Mouse (Mus musculus) stomach, embryonic 15.5 days (tissue): ENCODE measurements at regions not wholly inside any gene's neighbourhood (a gene's known extent, or its start where the extent isn't known, plus 50 kb on each side); places are given as distances from the start of the nearest gene placed in this dataset.

ENCODE experiments used
- ATAC-seq: fragments of 200-750 bp; cut with Nextera tagmentation; 2 replicates; pipeline ENCODE4 v1.8.0; 2017; ENCODE audit warnings: low read depth, moderate number of reproducible peaks, moderate TSS enrichment; ENCODE audit not compliant: insufficient read depth, low FRiP score
- H3K27ac ChIP-seq: fragments of 300-500 bp; sonication (generic); 2 replicates; pipeline ENCODE4 v1.5.1; 2015; ENCODE audit warnings: mild to moderate bottlenecking, inconsistent platforms
- H3K27me3 ChIP-seq: fragments of 300-500 bp; sonication (generic); replicated peaks from 2 replicates; pipeline ENCODE4 v1.6.1; 2015; ENCODE audit warnings: inconsistent platforms
- H3K36me3 ChIP-seq: fragments of 300-500 bp; sonication (generic); 2 replicates; pipeline ENCODE4 v1.6.1; 2015; ENCODE audit warnings: inconsistent platforms
- H3K4me1 ChIP-seq: fragments of 300-500 bp; sonication (generic); 2 replicates; pipeline ENCODE4 v1.6.1; 2015; ENCODE audit warnings: inconsistent platforms
- H3K4me2 ChIP-seq: fragments of 300-500 bp; sonication (generic); 2 replicates; pipeline ENCODE4 v1.6.1; 2015; ENCODE audit warnings: mild to moderate bottlenecking, inconsistent platforms
- H3K4me3 ChIP-seq: fragments of 300-500 bp; sonication (generic); replicated peaks from 2 replicates; pipeline ENCODE4 v1.5.1; 2015; ENCODE audit warnings: inconsistent platforms
- H3K9ac ChIP-seq: fragments of 300-500 bp; sonication (generic); 2 replicates; pipeline ENCODE4 v1.6.1; 2015; ENCODE audit warnings: inconsistent platforms
- H3K9me3 ChIP-seq: fragments of 300-500 bp; sonication (generic); 2 replicates; pipeline ENCODE4 v1.6.1; 2016; ENCODE audit warnings: inconsistent platforms
- WGBS: fragments of 180-500 bp; shearing (Covaris S2); methylation state at CpG from one replicate; pipeline ENCODE4 v1.1.7; 2015; 5-methylcytosine and 5-hydroxymethylcytosine counted together

DNA sequence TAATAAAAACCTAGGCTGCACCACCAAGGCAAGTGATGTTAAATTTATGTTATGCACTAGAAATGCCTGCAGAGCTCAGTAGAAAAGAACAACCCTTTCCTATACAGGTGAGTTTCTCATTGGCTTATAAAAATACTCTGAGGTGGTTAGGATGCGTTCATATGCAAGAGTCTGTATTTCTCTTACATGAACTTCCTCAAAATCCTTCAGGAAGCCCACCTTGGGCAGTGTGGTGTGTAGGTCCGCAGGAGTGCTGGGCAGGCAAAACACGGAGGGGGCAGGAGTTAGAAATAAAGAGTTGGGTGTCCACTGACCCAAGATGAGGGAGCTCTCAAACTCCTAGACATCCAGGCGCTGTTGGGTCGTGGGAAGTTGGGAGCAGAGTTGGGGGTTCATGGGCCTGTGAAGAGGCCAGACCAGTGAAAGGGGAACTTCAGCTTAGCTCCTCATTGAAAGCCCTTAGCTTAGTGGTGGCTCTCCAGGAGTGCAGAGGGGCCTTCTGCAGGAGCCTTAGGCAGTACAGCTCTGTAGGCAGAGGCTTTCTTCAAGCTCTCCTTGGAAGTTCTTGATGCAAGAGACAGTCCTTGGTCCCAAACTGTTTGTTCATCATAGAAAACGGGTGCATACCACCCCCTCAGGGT lies 150.0 kb downstream of the Zfp330 start:
- no peak for ATAC-seq
- Histone ChIP-seq H3K27me3 (no peaks in the 10 kb centered on the region), H3K4me3 (no peak overlapping the region), H3K9me3 (no peaks in the 10 kb centered on the region), H3K9ac (no peak overlapping the region), H3K4me1 (no peaks in the 10 kb centered on the region), H3K36me3 (no peaks in the 10 kb centered on the region), H3K4me2 (no peak overlapping the region), H3K27ac (no peak overlapping the region)
- 86% methylated on average over 6 of the region's 6 CpGs for WGBS

DNA sequence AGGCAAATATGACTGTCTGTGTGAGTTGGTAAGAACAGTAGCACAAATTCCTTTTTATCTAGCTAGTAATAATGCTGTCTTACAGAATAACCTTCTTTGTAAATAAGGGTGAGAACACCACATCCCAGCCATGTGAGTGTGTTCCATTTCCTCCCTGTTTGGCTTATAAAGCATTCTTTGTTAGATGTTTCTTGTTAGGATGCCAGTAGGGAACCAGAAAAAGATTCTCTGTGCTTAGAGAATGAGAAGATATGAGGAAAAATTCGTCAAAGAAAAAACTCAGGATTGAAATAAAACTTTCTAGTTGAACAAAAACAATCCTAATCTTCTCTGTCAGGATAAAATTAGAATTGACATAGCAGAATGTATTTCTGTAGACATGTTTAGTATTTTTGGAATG lies 155.3 kb downstream of the Zfp330 start:
- H3K4me1 ChIP-seq = no peaks in the 10 kb centered on the region
- WGBS = 62% methylated on average over 1 of the region's 1 CpGs
- H3K9ac ChIP-seq = no peak overlapping the region
- no peaks in the 10 kb centered on the region for H3K36me3 ChIP-seq
- no peak overlapping the region for H3K4me2 ChIP-seq
- no peak for ATAC-seq
- no peaks in the 10 kb centered on the region for H3K27me3 ChIP-seq
- no peak overlapping the region for H3K4me3 ChIP-seq
- no peak overlapping the region for H3K27ac ChIP-seq
- no peaks in the 10 kb centered on the region for H3K9me3 ChIP-seq

DNA sequence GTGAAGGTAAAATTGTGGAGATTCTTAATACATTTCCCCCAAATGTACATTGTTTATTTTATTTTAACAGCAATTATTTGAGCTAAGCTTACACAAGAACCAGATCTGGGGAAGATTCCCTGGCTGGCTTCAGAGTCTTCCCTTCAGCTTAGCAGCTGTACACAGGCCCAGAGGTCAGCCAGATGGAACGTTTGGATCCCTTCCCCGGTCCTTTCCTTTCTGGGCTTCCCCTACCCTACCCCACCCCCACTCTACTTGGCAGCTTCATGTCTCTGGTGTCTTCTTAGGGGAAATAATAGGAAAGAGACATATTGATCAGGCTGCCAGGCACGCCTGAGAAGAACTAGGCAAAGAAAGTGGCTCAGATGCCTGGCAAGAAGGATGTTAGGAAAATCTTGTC lies 172.4 kb downstream of the Zfp330 start:
- H3K36me3 ChIP-seq = no peaks in the 10 kb centered on the region
- H3K4me3 ChIP-seq = no peak overlapping the region
- H3K27ac ChIP-seq = no peak overlapping the region
- H3K4me1 ChIP-seq = no peaks in the 10 kb centered on the region
- no peak overlapping the region for H3K9ac ChIP-seq
- H3K27me3 ChIP-seq = no peaks in the 10 kb centered on the region
- peak; percentile 68 for ATAC-seq
- no peak overlapping the region for H3K4me2 ChIP-seq
- 31% methylated on average over 3 of the region's 3 CpGs for WGBS
- no peaks in the 10 kb centered on the region for H3K9me3 ChIP-seq

DNA sequence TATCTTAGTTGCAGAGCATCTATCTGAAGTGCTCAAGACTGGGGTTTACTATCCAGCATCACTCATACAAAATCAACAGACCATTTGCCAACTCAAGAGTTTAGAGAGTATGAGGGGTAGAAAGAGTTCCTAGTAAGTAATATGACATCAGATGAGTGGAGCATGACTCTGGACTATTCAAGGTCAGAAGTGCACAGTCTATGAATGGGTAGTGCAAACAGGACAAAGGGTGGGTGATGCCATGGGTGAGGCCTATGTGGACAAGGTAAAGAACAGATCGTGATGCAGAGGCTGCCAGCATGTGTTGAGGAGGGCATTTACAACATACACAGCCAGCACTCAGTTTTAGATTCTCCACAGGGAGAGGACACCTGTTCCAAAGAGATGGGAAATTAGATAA lies 170.4 kb upstream of the Il15 start:
- no peaks in the 10 kb centered on the region for H3K36me3 ChIP-seq
- H3K27me3 ChIP-seq = no peaks in the 10 kb centered on the region
- H3K9ac ChIP-seq = no peak overlapping the region
- no peak overlapping the region for H3K4me2 ChIP-seq
- H3K4me1 ChIP-seq = no peaks in the 10 kb centered on the region
- ATAC-seq = no peak
- no peak overlapping the region for H3K4me3 ChIP-seq
- 73% methylated on average over 1 of the region's 1 CpGs for WGBS
- no peak overlapping the region for H3K27ac ChIP-seq
- no peaks in the 10 kb centered on the region for H3K9me3 ChIP-seq

DNA sequence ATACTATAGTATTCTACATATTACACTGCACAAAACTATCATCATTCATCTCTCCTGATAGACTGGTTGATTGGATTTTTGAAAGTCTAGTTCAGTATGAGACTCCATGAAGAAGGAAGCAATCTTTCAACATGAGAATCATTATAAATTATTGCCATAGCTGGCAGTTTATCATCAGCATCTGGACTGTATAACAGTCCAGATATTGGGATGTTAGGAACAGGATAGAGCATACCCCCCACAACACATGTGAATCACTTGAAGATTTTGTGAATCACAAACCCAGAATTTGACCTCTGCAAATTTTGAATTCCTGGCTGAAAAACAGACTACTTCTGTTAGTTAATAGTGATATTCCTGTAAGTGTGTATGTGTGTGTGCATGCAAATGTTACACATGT lies 135.1 kb upstream of the Il15 start:
- no peak for ATAC-seq
- Histone ChIP-seq H3K9ac (no peak overlapping the region), H3K27ac (no peak overlapping the region), H3K27me3 (no peaks in the 10 kb centered on the region), H3K9me3 (no peaks in the 10 kb centered on the region), H3K36me3 (no peaks in the 10 kb centered on the region), H3K4me3 (no peak overlapping the region), H3K4me2 (no peak overlapping the region), H3K4me1 (no peaks in the 10 kb centered on the region)

DNA sequence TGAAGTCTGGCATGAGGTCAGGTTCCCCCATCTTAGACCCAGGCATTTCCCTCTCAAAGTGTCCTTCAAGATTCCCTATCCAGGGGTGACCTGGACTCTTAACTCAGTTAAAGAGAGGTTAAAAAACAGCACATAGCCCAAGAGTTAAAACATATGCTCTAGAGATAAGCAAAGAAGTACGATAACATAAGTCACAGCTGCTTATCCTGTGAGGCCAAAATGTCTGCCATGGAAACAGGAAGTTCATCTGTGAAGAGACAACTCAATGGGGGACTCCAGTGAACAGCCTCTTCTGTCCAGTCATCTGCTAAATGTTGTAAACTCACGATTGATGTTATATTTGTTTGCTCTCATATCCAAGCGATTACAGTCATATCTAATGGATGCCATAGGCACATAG lies 126.1 kb upstream of the Il15 start:
- Histone ChIP-seq H3K27me3 (no peaks in the 10 kb centered on the region), H3K4me2 (no peak overlapping the region), H3K27ac (no peak overlapping the region), H3K4me3 (no peak overlapping the region), H3K36me3 (no peaks in the 10 kb centered on the region), H3K9me3 (no peaks in the 10 kb centered on the region), H3K4me1 (no peaks in the 10 kb centered on the region), H3K9ac (no peak overlapping the region)
- WGBS = 69% methylated on average over 3 of the region's 3 CpGs
- ATAC-seq = no peak

DNA sequence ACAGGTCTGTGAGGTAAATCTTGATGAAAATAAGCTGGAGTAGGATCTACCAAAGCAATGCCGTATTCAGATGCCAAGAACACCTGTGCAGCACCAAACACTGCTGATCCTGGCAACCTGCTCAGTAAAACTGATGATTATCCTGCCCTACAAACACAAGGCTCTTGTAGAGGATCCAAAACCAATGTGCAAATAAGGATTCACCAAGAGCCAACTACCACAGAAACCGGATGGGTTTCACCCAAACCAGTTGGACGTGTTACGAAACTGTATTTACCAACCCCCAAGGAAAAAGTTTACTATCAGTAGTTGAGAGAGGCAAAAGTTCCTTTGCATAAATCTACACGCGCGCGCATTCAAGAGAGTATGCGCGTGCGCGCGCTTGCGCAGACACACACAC lies 120.8 kb upstream of the Il15 start:
- Histone ChIP-seq H3K36me3 (no peaks in the 10 kb centered on the region), H3K9ac (no peak overlapping the region), H3K4me3 (no peak overlapping the region), H3K27me3 (no peaks in the 10 kb centered on the region), H3K27ac (no peak overlapping the region), H3K4me2 (no peak overlapping the region), H3K9me3 (no peaks in the 10 kb centered on the region), H3K4me1 (no peaks in the 10 kb centered on the region)
- no peak for ATAC-seq
- 93% methylated on average over 14 of the region's 14 CpGs for WGBS

DNA sequence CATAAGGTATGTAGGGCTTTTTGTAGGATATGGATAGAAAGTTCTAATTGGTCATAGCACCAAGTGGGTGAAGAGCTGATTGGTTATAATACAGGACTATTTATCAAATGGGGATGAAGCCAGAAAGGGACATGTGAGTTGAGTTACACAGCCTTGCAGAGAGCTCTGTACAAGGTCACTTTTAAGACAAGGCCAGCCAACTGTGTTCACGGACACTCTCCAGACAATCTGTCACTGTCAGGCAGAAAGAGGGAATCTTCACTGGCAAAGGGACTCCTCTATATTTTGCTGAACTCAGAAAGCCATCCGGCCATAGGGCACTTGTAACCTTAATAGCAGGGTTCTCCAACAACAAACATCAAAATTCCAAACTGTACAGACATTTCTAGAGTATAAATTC lies 95.5 kb upstream of the Il15 start:
- Histone ChIP-seq H3K4me1 (no peaks in the 10 kb centered on the region), H3K9ac (no peak overlapping the region), H3K27ac (no peak overlapping the region), H3K36me3 (no peaks in the 10 kb centered on the region), H3K9me3 (no peaks in the 10 kb centered on the region), H3K27me3 (no peaks in the 10 kb centered on the region), H3K4me3 (no peak overlapping the region), H3K4me2 (no peak overlapping the region)
- ATAC-seq = no peak
- 48% methylated on average over 2 of the region's 2 CpGs for WGBS

DNA sequence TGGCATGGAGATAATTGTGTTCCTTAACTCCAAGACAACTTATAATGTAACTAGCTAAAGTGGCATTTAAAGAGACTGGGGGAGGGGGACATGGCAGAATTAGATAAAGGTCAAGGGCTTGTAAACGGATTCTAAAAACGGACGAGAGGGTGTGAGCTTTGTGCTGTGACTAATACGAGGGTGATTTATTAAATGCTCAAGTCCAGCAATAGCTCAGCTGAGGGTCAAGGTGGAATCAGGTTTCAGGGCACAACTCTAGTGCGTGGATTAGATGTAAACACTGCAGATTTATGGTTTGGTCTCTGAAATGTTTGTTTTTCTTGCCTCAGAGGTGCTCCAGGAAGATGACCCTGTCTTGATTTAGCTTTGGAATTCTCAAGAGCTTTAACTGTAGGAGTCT lies 74.8 kb upstream of the Il15 start:
- Histone ChIP-seq H3K9ac (no peak overlapping the region), H3K27me3 (no peaks in the 10 kb centered on the region), H3K4me1 (no peaks in the 10 kb centered on the region), H3K4me3 (no peak overlapping the region), H3K4me2 (no peak overlapping the region), H3K9me3 (no peaks in the 10 kb centered on the region), H3K36me3 (no peaks in the 10 kb centered on the region), H3K27ac (no peak overlapping the region)
- ATAC-seq = no peak
- WGBS = 13% methylated on average over 5 of the region's 5 CpGs

DNA sequence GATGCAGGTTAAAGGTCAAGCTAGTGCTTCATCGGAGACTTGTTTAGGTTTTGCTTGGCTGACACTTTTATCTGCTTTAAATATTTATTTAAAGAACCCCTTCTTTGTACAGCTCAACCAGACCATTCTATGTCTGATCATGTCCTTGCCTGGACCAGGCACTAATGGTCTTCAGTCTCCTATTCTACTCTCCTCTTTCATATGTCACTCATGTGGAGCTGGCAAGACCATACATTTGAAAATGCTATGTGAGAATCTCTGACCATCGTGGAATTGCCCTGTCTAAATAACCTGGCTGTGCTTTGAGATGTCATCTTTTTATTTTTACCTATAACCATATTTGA lies 74.4 kb upstream of the Il15 start:
- Histone ChIP-seq H3K36me3 (no peaks in the 10 kb centered on the region), H3K9ac (no peak overlapping the region), H3K4me1 (no peaks in the 10 kb centered on the region), H3K9me3 (no peaks in the 10 kb centered on the region), H3K4me2 (no peak overlapping the region), H3K27me3 (no peaks in the 10 kb centered on the region), H3K27ac (no peak overlapping the region), H3K4me3 (no peak overlapping the region)
- ATAC-seq = no peak
- 19% methylated on average over 2 of the region's 2 CpGs for WGBS

DNA sequence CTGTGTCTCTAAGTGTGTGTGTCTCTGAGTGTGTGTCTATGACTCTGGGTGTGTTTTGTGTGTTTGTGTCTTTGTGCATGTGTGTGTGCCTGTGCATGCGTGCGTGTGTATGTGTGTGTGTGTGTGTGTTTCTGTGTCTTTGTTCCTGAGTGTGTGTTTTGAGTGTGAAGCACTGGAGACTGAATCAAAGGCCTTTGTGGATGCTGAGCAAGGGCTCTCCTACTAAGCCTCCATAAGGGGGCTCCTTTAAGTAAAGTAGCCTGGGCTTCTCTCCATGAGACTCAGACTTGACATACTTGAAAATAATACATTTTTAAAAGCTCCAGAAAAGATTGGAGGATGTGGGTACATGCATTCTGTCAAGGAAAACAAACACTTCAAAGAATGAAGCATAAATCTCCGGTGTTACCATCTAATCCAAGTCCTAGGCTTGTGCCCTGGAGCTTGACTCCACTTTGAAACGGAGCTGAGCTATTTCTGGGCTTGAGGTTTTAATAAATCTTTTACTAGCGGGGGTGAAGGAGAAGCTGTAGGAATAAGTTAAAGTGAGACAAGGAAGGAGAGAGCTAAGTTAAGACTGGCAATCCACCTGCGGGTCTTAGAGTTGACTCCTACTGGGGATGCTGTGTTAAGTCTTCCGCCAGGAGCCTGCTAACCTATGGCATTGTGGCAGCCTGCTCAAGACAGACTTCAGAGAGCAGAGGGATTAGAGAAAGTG lies 73.8 kb upstream of the Il15 start:
- H3K4me3 ChIP-seq = no peak overlapping the region
- ATAC-seq = no peak
- no peak overlapping the region for H3K4me2 ChIP-seq
- no peaks in the 10 kb centered on the region for H3K36me3 ChIP-seq
- no peaks in the 10 kb centered on the region for H3K9me3 ChIP-seq
- no peak overlapping the region for H3K9ac ChIP-seq
- H3K4me1 ChIP-seq = no peaks in the 10 kb centered on the region
- no peaks in the 10 kb centered on the region for H3K27me3 ChIP-seq
- H3K27ac ChIP-seq = no peak overlapping the region
- 45% methylated on average over 7 of the region's 7 CpGs for WGBS

DNA sequence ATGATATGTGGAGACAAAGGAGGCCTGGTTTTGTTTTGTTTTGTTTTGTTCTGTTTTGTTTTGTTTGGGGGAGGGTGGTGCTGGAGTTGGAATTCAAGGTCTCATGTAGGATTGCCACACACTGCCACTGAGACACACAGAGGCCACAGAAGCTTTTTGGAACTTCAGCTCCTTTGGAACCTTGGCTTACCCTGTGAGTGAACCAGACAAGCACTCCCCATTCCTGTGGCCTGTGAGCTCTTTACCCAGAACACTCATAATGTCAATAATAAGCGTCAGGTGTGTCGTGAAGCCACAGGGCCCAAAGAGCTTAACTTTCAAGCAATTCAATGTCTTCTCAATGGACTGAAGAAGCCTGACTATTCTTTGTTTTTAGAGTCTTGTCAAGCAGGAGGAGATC lies 70.2 kb upstream of the Il15 start:
- H3K36me3 ChIP-seq = no peaks in the 10 kb centered on the region
- H3K27me3 ChIP-seq = no peaks in the 10 kb centered on the region
- no peak overlapping the region for H3K4me3 ChIP-seq
- no peak overlapping the region for H3K27ac ChIP-seq
- H3K4me2 ChIP-seq = no peak overlapping the region
- no peaks in the 10 kb centered on the region for H3K9me3 ChIP-seq
- no peaks in the 10 kb centered on the region for H3K4me1 ChIP-seq
- no peak for ATAC-seq
- no peak overlapping the region for H3K9ac ChIP-seq
- 72% methylated on average over 2 of the region's 2 CpGs for WGBS

DNA sequence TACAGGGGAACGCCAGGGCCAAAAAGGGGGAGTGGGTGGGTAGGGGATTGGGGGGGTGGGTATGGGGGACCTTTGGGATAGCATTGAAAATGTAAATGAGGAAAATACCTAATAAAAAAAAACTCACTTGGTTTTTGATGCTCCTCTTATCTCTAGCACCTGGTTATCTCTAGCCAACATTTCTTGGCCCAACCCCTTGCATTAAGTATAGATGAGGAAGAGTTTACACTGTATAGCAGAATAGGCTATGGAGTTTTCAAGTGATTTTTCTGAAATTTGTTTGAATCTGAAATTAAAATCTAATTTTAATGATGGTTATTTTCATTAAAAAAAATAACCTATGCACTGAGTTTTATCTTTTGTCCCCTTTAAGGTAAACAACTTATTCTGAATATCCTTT lies 68.8 kb upstream of the Il15 start:
- H3K36me3 ChIP-seq = no peaks in the 10 kb centered on the region
- no peaks in the 10 kb centered on the region for H3K27me3 ChIP-seq
- ATAC-seq = no peak
- H3K4me3 ChIP-seq = no peak overlapping the region
- H3K27ac ChIP-seq = no peak overlapping the region
- no peak overlapping the region for H3K4me2 ChIP-seq
- no peaks in the 10 kb centered on the region for H3K4me1 ChIP-seq
- H3K9ac ChIP-seq = no peak overlapping the region
- WGBS = no CpG with 5 or more reads among the region's 1 CpGs
- no peaks in the 10 kb centered on the region for H3K9me3 ChIP-seq
